Mouse (Mus musculus): Measurements from ENCODE around the gene RPS10-NUDT3. TPM values are rescaled to one million over a fixed set of nuclear protein-coding genes. Genes with fewer than 3 reads are reported as not detected.

RPS10-NUDT3 gene
- polyA plus RNA-seq, 1 experiment from 2014 or later, result not detected

- WGBS, result 82% methylated on average over 3 of the region's 3 CpGs
- Histone ChIP-seq H3K27me3 (ENCODE audit: control insufficient read depth, insufficient read depth, low read length) (no peaks in the 10 kb centered on the region), H3K9me3 (ENCODE audit: control insufficient read depth, low read length) (no peaks in the 10 kb centered on the region), H3K4me2 (ENCODE audit: low read depth, low read length, severe bottlenecking) (no peak overlapping the region), H3K9ac (ENCODE audit: low read length) (no peak overlapping the region), H3K36me3 (ENCODE audit: control insufficient read depth, insufficient read depth, low read length) (no peaks in the 10 kb centered on the region; the same call in 1 of the 2 replicates), H3K27ac (ENCODE audit: low read depth, low read length) (no peak overlapping the region), H3K4me3 (ENCODE audit: low read depth, low read length) (no peak overlapping the region), H3K4me1 (replicated peaks; ENCODE audit: control insufficient read depth, insufficient read depth, low read length) (no peaks in the 10 kb centered on the region)
- no peak for ATAC-seq (replicated peaks; ENCODE audit: low FRiP score)
- no peak for DNase-seq (ENCODE audit: low spot score)
These were observed 23.5 kb downstream of the RPS10-NUDT3 start for GRCm38 (mm10) chr17:27611519-27611884.

- Histone ChIP-seq H3K27me3 (ENCODE audit: control insufficient read depth, insufficient read depth, low read length) (no peaks in the 10 kb centered on the region), H3K9me3 (ENCODE audit: control insufficient read depth, low read length) (no peaks in the 10 kb centered on the region), H3K4me1 (replicated peaks; ENCODE audit: control insufficient read depth, insufficient read depth, low read length) (no peaks in the 10 kb centered on the region), H3K4me3 (ENCODE audit: low read depth, low read length) (no peak overlapping the region), H3K27ac (ENCODE audit: low read depth, low read length) (no peak overlapping the region), H3K4me2 (ENCODE audit: low read depth, low read length, severe bottlenecking) (no peak overlapping the region), H3K9ac (ENCODE audit: low read length) (no peak overlapping the region), H3K36me3 (ENCODE audit: control insufficient read depth, insufficient read depth, low read length) (no peaks in the 10 kb centered on the region)
- ATAC-seq (replicated peaks; ENCODE audit: low FRiP score), result no peak
- WGBS, result 90% methylated on average over 10 of the region's 10 CpGs
- DNase-seq (ENCODE audit: low spot score), result no peak
These were observed 24.1 kb downstream of the RPS10-NUDT3 start for GRCm38 (mm10) chr17:27610679-27611518.

GRCm38 (mm10) chr17:27609576-27609975 lies 25.4 kb downstream of the RPS10-NUDT3 start:
- Histone ChIP-seq H3K9ac (ENCODE audit: low read length) (no peak overlapping the region), H3K36me3 (ENCODE audit: control insufficient read depth, insufficient read depth, low read length) (no peaks in the 10 kb centered on the region), H3K9me3 (ENCODE audit: control insufficient read depth, low read length) (no peaks in the 10 kb centered on the region), H3K4me3 (ENCODE audit: low read depth, low read length) (no peak overlapping the region), H3K27me3 (ENCODE audit: control insufficient read depth, insufficient read depth, low read length) (no peaks in the 10 kb centered on the region), H3K4me2 (ENCODE audit: low read depth, low read length, severe bottlenecking) (no peak overlapping the region), H3K27ac (ENCODE audit: low read depth, low read length) (no peak overlapping the region), H3K4me1 (replicated peaks; ENCODE audit: control insufficient read depth, insufficient read depth, low read length) (no peaks in the 10 kb centered on the region)
- WGBS, result 92% methylated on average over 7 of the region's 7 CpGs
- DNase-seq (ENCODE audit: low spot score), result no peak
- no peak for ATAC-seq (replicated peaks; ENCODE audit: low FRiP score)

GRCm38 (mm10) chr17:27603522-27604234 lies 31.3 kb downstream of the RPS10-NUDT3 start:
- Histone ChIP-seq H3K9me3 (ENCODE audit: control insufficient read depth, low read length) (no peaks in the 10 kb centered on the region), H3K36me3 (ENCODE audit: control insufficient read depth, insufficient read depth, low read length) (no peaks in the 10 kb centered on the region), H3K9ac (ENCODE audit: low read length) (no peak overlapping the region), H3K4me3 (ENCODE audit: low read depth, low read length) (no peak overlapping the region), H3K4me2 (ENCODE audit: low read depth, low read length, severe bottlenecking) (no peak overlapping the region), H3K4me1 (replicated peaks; ENCODE audit: control insufficient read depth, insufficient read depth, low read length) (peaks cover 2% of the 10 kb centered on the region; the same call in 1 of the 2 replicates), H3K27ac (ENCODE audit: low read depth, low read length) (no peak overlapping the region), H3K27me3 (ENCODE audit: control insufficient read depth, insufficient read depth, low read length) (no peaks in the 10 kb centered on the region)
- ATAC-seq (replicated peaks; ENCODE audit: low FRiP score) (no peak), DNase-seq (ENCODE audit: low spot score) (no peak)
- WGBS, result 89% methylated on average over 21 of the region's 21 CpGs

- ATAC-seq (replicated peaks; ENCODE audit: low FRiP score), result no peak
- no peak for DNase-seq (ENCODE audit: low spot score)
- H3K4me2 ChIP-seq (ENCODE audit: low read depth, low read length, severe bottlenecking), result no peak overlapping the region
- peaks cover 2% of the 10 kb centered on the region; the same call in 1 of the 2 replicates for H3K4me1 ChIP-seq (replicated peaks; ENCODE audit: control insufficient read depth, insufficient read depth, low read length)
- no peak overlapping the region for H3K9ac ChIP-seq (ENCODE audit: low read length)
- H3K27ac ChIP-seq (ENCODE audit: low read depth, low read length), result no peak overlapping the region
- no peaks in the 10 kb centered on the region for H3K9me3 ChIP-seq (ENCODE audit: control insufficient read depth, low read length)
- no peak overlapping the region for H3K4me3 ChIP-seq (ENCODE audit: low read depth, low read length)
- 86% methylated on average over 2 of the region's 2 CpGs for WGBS
- H3K27me3 ChIP-seq (ENCODE audit: control insufficient read depth, insufficient read depth, low read length), result no peaks in the 10 kb centered on the region
- H3K36me3 ChIP-seq (ENCODE audit: control insufficient read depth, insufficient read depth, low read length), result no peaks in the 10 kb centered on the region
These were observed 32.0 kb downstream of the RPS10-NUDT3 start for GRCm38 (mm10) chr17:27603036-27603435.

GRCm38 (mm10) chr17:27600869-27601268 lies 34.2 kb downstream of the RPS10-NUDT3 start:
- Histone ChIP-seq H3K4me2 (ENCODE audit: low read depth, low read length, severe bottlenecking) (no peak overlapping the region), H3K9ac (ENCODE audit: low read length) (no peak overlapping the region), H3K4me3 (ENCODE audit: low read depth, low read length) (no peak overlapping the region), H3K4me1 (replicated peaks; ENCODE audit: control insufficient read depth, insufficient read depth, low read length) (peaks cover 2% of the 10 kb centered on the region; the same call in 1 of the 2 replicates), H3K9me3 (ENCODE audit: control insufficient read depth, low read length) (no peaks in the 10 kb centered on the region), H3K27ac (ENCODE audit: low read depth, low read length) (no peak overlapping the region), H3K27me3 (ENCODE audit: control insufficient read depth, insufficient read depth, low read length) (no peaks in the 10 kb centered on the region), H3K36me3 (ENCODE audit: control insufficient read depth, insufficient read depth, low read length) (peaks cover 3% of the 10 kb centered on the region; the same call in 1 of the 2 replicates)
- WGBS, result 80% methylated on average over 5 of the region's 5 CpGs
- ATAC-seq (replicated peaks; ENCODE audit: low FRiP score), result no peak
- no peak for DNase-seq (ENCODE audit: low spot score)

GRCm38 (mm10) chr17:27600286-27600685 lies 34.7 kb downstream of the RPS10-NUDT3 start:
- Histone ChIP-seq H3K27me3 (ENCODE audit: control insufficient read depth, insufficient read depth, low read length) (no peaks in the 10 kb centered on the region), H3K27ac (ENCODE audit: low read depth, low read length) (no peak overlapping the region), H3K4me1 (replicated peaks; ENCODE audit: control insufficient read depth, insufficient read depth, low read length) (peaks cover 2% of the 10 kb centered on the region; the same call in 1 of the 2 replicates), H3K4me3 (ENCODE audit: low read depth, low read length) (no peak overlapping the region), H3K4me2 (ENCODE audit: low read depth, low read length, severe bottlenecking) (no peak overlapping the region), H3K36me3 (ENCODE audit: control insufficient read depth, insufficient read depth, low read length) (peaks cover 5% of the 10 kb centered on the region; the same call in 1 of the 2 replicates), H3K9me3 (ENCODE audit: control insufficient read depth, low read length) (no peaks in the 10 kb centered on the region), H3K9ac (ENCODE audit: low read length) (no peak overlapping the region)
- ATAC-seq (replicated peaks; ENCODE audit: low FRiP score) (no peak), DNase-seq (ENCODE audit: low spot score) (no peak)
- 91% methylated on average over 3 of the region's 3 CpGs for WGBS

- DNase-seq (ENCODE audit: low spot score) (no peak), ATAC-seq (replicated peaks; ENCODE audit: low FRiP score) (no peak)
- no peaks in the 10 kb centered on the region for H3K4me1 ChIP-seq (replicated peaks; ENCODE audit: control insufficient read depth, insufficient read depth, low read length)
- WGBS, result 90% methylated on average over 21 of the region's 21 CpGs
- peaks cover 5% of the 10 kb centered on the region for H3K36me3 ChIP-seq (ENCODE audit: control insufficient read depth, insufficient read depth, low read length)
- H3K4me3 ChIP-seq (ENCODE audit: low read depth, low read length), result no peak overlapping the region
- no peaks in the 10 kb centered on the region for H3K27me3 ChIP-seq (ENCODE audit: control insufficient read depth, insufficient read depth, low read length)
- H3K4me2 ChIP-seq (ENCODE audit: low read depth, low read length, severe bottlenecking), result no peak overlapping the region
- no peak overlapping the region for H3K9ac ChIP-seq (ENCODE audit: low read length)
- H3K9me3 ChIP-seq (ENCODE audit: control insufficient read depth, low read length), result no peaks in the 10 kb centered on the region
- no peak overlapping the region for H3K27ac ChIP-seq (ENCODE audit: low read depth, low read length)
These were observed 38.4 kb downstream of the RPS10-NUDT3 start for GRCm38 (mm10) chr17:27596376-27597190.

Data from forebrain, embryonic 11.5 days (tissue).